Mouse (Mus musculus) myocyte (in vitro differentiated cells): ENCODE data around the gene Cd248. TPM values are rescaled to one million over a fixed set of nuclear protein-coding genes. Genes with fewer than 3 reads are reported as not detected.

ENCODE experiments used
- H3K27me3 ChIP-seq: one replicate; pipeline ENCODE4 v1.6.1; 2011; ENCODE audit not compliant: control insufficient read depth, insufficient read depth, insufficient read length
- H3K36me3 ChIP-seq: one replicate; pipeline ENCODE4 v1.6.1; 2011; ENCODE audit not compliant: control insufficient read depth, insufficient read depth
- H3K4me2 ChIP-seq: one replicate; pipeline ENCODE4 v1.6.1; 2011; ENCODE audit warnings: low read depth, control low read depth
- H3K4me3 ChIP-seq: one replicate; pipeline ENCODE4 v1.5.1; 2011; ENCODE audit warnings: mild to moderate bottlenecking, control low read depth, moderate library complexity
- H3K79me2 ChIP-seq: one replicate; pipeline ENCODE4 v1.6.1; 2011; ENCODE audit not compliant: control insufficient read depth, insufficient read depth
- H3ac ChIP-seq: one replicate; pipeline ENCODE4 v1.6.1; 2011; ENCODE audit not compliant: control insufficient read depth, insufficient read length
- CEBPB ChIP-seq: IDR thresholded peaks from 2 replicates; pipeline ENCODE4 v1.6.1; 2011; ENCODE audit warnings: mild to moderate bottlenecking, moderate library complexity; ENCODE audit not compliant: poor library complexity, insufficient read depth, severe bottlenecking
- E2F4 ChIP-seq: IDR thresholded peaks from one replicate; pipeline ENCODE4 v1.6.1; 2011; ENCODE audit warnings: mild to moderate bottlenecking, control low read depth, moderate library complexity; ENCODE audit not compliant: insufficient read depth
- MAX ChIP-seq: IDR thresholded peaks from one replicate; pipeline ENCODE4 v1.6.1; 2011; ENCODE audit warnings: low read depth, mild to moderate bottlenecking, control low read depth
- MYOD1 ChIP-seq, 3 experiments: IDR thresholded peaks; one replicate each; pipeline ENCODE4 v1.6.1; 2011; ENCODE audit warnings: control low read depth in 2 of 3, low read depth in 2 of 3, mild to moderate bottlenecking in 2 of 3, moderate library complexity in 1 of 3; ENCODE audit not compliant: insufficient read length in 2 of 3, control insufficient read depth in 1 of 3
- MYOG ChIP-seq, 3 experiments: IDR thresholded peaks; one replicate each; pipeline ENCODE4 v1.6.1; 2011; ENCODE audit warnings: control low read depth in 2 of 3, low read depth in 2 of 3, mild to moderate bottlenecking in 2 of 3; ENCODE audit not compliant: insufficient read length in 2 of 3, control insufficient read depth in 1 of 3, insufficient read depth in 1 of 3
- POLR2A ChIP-seq: IDR thresholded peaks from one replicate; pipeline ENCODE4 v1.6.1; 2011; ENCODE audit warnings: low read depth, mild to moderate bottlenecking, control low read depth, moderate library complexity; ENCODE audit not compliant: insufficient read length
- POLR2AphosphoS2 ChIP-seq: IDR thresholded peaks from one replicate; pipeline ENCODE4 v1.6.1; 2011; ENCODE audit warnings: low read depth, control low read depth; ENCODE audit not compliant: insufficient read length
- REST ChIP-seq: IDR thresholded peaks from one replicate; pipeline ENCODE4 v1.6.1; 2011; ENCODE audit warnings: mild to moderate bottlenecking, control low read depth, moderate library complexity; ENCODE audit not compliant: insufficient read depth, insufficient read length
- SRF ChIP-seq: IDR thresholded peaks from one replicate; pipeline ENCODE4 v1.6.1; 2011; ENCODE audit warnings: low read depth; ENCODE audit not compliant: control insufficient read depth, insufficient read length
- TCF12 ChIP-seq: IDR thresholded peaks from one replicate; pipeline ENCODE4 v1.6.1; 2011; ENCODE audit warnings: mild to moderate bottlenecking, control low read depth; ENCODE audit not compliant: poor library complexity, insufficient read depth, severe bottlenecking
- TCF3 ChIP-seq: IDR thresholded peaks from one replicate; pipeline ENCODE4 v1.6.1; 2011; ENCODE audit warnings: low read depth, control low read depth; ENCODE audit not compliant: insufficient read length
- USF1 ChIP-seq: IDR thresholded peaks from one replicate; pipeline ENCODE4 v1.6.1; 2011; ENCODE audit warnings: low read depth, mild to moderate bottlenecking, control low read depth, moderate library complexity
- polyA plus RNA-seq: library from polyadenylated mRNA; unstranded; fragments of >200 nt; fragmentation: generic; extraction: Trizol; gene quantifications from one replicate; pipeline ENCODE4 v1.2.1, GENCODE M21; 2012; ENCODE audit warnings: missing spikeins

Gene Cd248
- polyA plus RNA-seq, 1 experiment, result 10.4 TPM

DNA sequence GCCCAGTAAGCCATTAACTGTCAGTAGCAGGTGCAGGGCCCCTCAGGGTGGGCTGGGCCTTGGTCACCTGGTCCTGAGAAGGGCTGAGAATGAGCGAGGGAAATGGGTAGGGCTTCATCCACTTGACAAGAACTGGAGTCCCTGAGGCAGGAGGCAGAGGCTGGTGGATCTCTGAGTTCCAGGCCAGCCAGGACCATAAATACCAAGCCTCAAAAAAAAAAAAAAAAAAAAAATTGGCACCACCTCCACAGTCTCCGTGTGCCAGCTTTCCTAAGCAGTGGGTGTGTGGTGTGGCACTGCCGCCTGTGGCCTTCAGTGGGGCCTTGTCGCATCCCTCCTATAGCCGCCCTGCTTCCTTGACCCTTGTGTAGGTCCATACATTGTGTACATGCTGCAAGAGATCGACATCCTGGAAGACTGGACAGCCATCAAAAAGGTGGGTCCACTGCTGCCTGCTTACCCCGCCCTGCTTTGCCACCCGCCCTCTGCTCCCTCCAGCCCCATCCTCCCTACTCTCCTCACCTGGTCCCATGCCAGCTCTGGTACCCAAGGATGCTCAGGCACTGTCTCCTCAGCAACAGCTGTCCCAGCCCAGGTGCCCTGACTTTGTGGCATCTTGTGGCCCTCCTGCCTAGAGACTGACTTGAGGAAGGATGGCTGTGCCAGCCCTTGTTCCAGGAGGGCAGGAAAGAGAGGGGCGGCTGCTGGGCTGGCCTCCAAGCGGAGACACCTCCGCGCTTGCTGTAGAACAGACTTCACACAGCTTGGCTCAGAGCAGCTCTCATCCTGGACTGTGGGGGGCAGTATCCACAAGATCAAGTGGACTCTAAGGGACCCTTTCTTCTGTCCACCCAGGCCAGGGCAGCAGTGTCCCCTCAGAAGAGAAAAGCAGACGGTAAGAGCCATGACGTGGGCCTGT is 19.5 kb upstream of the Cd248 start:
- no peak for TF ChIP-seq MYOD1 (IDR thresholded peaks at IDR 0.05; ENCODE audit: control insufficient read depth in 1 of 3, insufficient read length in 2 of 3, low read depth in 2 of 3)
- no peak for TF ChIP-seq MAX
- no peak for TF ChIP-seq USF1
- TF ChIP-seq SRF, result no peak
- no peak for TF ChIP-seq REST
- no peak for TF ChIP-seq POLR2A
- TF ChIP-seq POLR2AphosphoS2, result no peak
- no peak for TF ChIP-seq TCF12
- TF ChIP-seq E2F4, result no peak
- no peak for TF ChIP-seq CEBPB
- TF ChIP-seq TCF3, result no peak
- no peak for TF ChIP-seq MYOG (IDR thresholded peaks at IDR 0.05; ENCODE audit: control insufficient read depth in 1 of 3, insufficient read depth in 1 of 3, insufficient read length in 2 of 3, low read depth in 2 of 3)
- peaks cover 28% of the 10 kb centered on the region for H3K79me2 ChIP-seq
- peaks cover 3% of the 10 kb centered on the region for H3K36me3 ChIP-seq
- H3ac ChIP-seq, result no peak overlapping the region
- no peaks in the 10 kb centered on the region for H3K27me3 ChIP-seq
- H3K4me2 ChIP-seq, result no peak overlapping the region
- no peak overlapping the region for H3K4me3 ChIP-seq

GRCm38 (mm10) chr19:5049325-5049724 is 18.6 kb upstream of the Cd248 start:
- H3K36me3 ChIP-seq, result peaks cover 10% of the 10 kb centered on the region
- TF ChIP-seq TCF12, result no peak
- no peak for TF ChIP-seq POLR2AphosphoS2
- TF ChIP-seq CEBPB, result no peak
- no peak for TF ChIP-seq MYOD1 (IDR thresholded peaks at IDR 0.05; ENCODE audit: control insufficient read depth in 1 of 3, insufficient read length in 2 of 3, low read depth in 2 of 3)
- TF ChIP-seq MYOG (IDR thresholded peaks at IDR 0.05; ENCODE audit: control insufficient read depth in 1 of 3, insufficient read depth in 1 of 3, insufficient read length in 2 of 3, low read depth in 2 of 3), result no peak
- no peak for TF ChIP-seq REST
- no peak for TF ChIP-seq TCF3
- no peak for TF ChIP-seq SRF
- no peak for TF ChIP-seq POLR2A
- H3K4me2 ChIP-seq, result no peak overlapping the region
- peaks cover 30% of the 10 kb centered on the region for H3K79me2 ChIP-seq
- H3ac ChIP-seq, result no peak overlapping the region
- H3K4me3 ChIP-seq, result peak overlapping the region; percentile 95
- H3K27me3 ChIP-seq, result no peaks in the 10 kb centered on the region

DNA sequence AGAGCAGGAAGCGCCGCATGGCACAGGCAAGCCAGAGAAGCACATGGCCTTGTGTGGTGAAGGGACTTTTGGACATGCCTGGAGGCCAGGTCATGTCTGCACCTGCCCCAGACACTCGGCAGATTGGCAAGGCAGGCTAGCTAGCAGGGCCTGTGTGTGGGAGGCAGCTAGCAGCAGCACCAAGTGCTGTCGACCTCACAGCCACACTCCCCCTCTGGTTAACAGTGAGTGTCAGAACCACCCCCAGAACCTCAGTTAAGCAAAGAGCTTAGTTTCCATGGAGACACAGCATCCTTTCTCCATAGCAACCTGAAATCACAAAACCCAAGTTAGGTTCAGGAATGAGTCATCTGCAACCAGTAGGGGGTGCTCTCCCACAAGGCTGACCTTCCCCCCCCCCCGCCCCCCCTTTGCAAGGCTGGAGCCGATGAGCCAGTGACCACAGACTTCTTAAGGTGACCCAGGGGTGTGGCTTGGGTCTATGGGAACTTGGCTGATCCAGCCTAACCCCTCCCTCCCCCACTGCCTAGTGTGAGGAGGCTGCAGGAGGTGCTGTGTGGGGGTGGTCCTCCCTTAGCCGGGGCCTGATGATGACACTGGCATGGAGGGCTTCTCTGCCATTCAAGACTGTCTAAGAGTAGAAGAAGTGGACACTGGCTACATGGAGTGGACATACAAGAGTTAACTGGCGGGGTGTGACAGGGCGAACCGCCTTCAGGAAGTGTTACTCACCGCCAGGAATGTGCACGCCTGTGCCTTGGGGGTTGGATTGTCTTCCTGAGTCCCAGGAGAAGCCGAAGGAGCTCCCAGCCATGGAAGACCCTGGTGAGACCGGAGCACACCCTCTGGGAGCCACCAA is 17.6 kb upstream of the Cd248 start, which contains the start of gene Rin1:
Gene Rin1 (plus strand): TSS at position 435 of the 859 bp plus-strand sequence.
- TF ChIP-seq MAX (no peak), E2F4 (no peak), CEBPB (no peak), USF1 (no peak), POLR2A (peak; percentile 68), MYOD1 (IDR thresholded peaks at IDR 0.05; ENCODE audit: control insufficient read depth in 1 of 3, insufficient read length in 2 of 3, low read depth in 2 of 3) (peak in 2 of 3 experiments; percentile 81 to 90), TCF3 (no peak), POLR2AphosphoS2 (peak; percentile 68), REST (no peak), SRF (no peak), MYOG (IDR thresholded peaks at IDR 0.05; ENCODE audit: control insufficient read depth in 1 of 3, insufficient read depth in 1 of 3, insufficient read length in 2 of 3, low read depth in 2 of 3) (peak in 1 of 3 experiments; percentile 55), TCF12 (no peak)
- H3K36me3 ChIP-seq, result peaks cover 19% of the 10 kb centered on the region

DNA sequence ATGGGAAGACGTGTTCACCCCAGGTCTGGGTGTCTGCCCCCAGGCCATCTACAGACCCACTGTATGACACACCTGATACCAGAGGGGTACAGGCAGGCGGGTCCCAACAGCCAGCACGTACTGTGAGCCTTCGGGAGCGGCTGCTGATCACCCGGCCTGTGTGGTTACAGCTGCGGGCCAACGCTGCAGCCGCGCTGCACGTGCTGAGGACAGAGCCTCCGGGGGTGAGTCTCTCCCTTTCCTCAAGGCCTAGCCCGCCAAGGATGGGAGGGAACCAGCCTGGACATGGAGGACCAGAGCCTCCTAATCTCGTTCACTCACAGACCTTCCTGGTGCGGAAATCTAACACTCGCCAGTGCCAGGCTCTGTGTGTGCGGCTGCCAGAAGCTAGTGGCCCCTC is 16.8 kb upstream of the Cd248 start:
- Histone ChIP-seq H3K4me3 (peak overlapping the region; percentile 95), H3K36me3 (peaks cover 27% of the 10 kb centered on the region), H3K27me3 (no peaks in the 10 kb centered on the region), H3K79me2 (peaks cover 35% of the 10 kb centered on the region), H3K4me2 (peak overlapping the region; percentile 78), H3ac (peak overlapping the region; percentile 74)
- TF ChIP-seq MYOG (IDR thresholded peaks at IDR 0.05; ENCODE audit: control insufficient read depth in 1 of 3, insufficient read depth in 1 of 3, insufficient read length in 2 of 3, low read depth in 2 of 3) (peak in 2 of 3 experiments; percentile 53 to 65), TCF3 (peak; percentile 9), MYOD1 (IDR thresholded peaks at IDR 0.05; ENCODE audit: control insufficient read depth in 1 of 3, insufficient read length in 2 of 3, low read depth in 2 of 3) (peak in 2 of 3 experiments; percentile 35 to 52), POLR2A (no peak), POLR2AphosphoS2 (no peak)

More for the DNA sequence above, 17.6 kb upstream of the Cd248 start, which contains the start of gene Rin1:
- Histone ChIP-seq H3K4me3 (peak within 1 kb of the TSS; percentile 95), H3K79me2 (peaks cover 35% of the 10 kb centered on the region), H3K4me2 (peak within 1 kb of the TSS; percentile 78), H3ac (peak within 1 kb of the TSS; percentile 74), H3K27me3 (no peaks in the 10 kb centered on the region)
